Mouse (Mus musculus): ENCODE measurements around the gene Pde6h. TPM values are rescaled to one million over a fixed set of nuclear protein-coding genes. Genes with fewer than 3 reads are reported as not detected.

Pde6h gene
- polyA plus RNA-seq, 1 experiment from 2014 or later: not detected

- Histone ChIP-seq H3K27ac (ENCODE audit: low read depth, low read length) (no peak overlapping the region), H3K9me3 (ENCODE audit: control insufficient read depth, low read length) (no peaks in the 10 kb centered on the region), H3K27me3 (ENCODE audit: control insufficient read depth, insufficient read depth, low read length) (no peaks in the 10 kb centered on the region), H3K9ac (ENCODE audit: low read length) (no peak overlapping the region), H3K4me1 (replicated peaks; ENCODE audit: control insufficient read depth, insufficient read depth, low read length) (no peaks in the 10 kb centered on the region), H3K4me3 (ENCODE audit: low read depth, low read length) (no peak overlapping the region), H3K36me3 (ENCODE audit: control insufficient read depth, insufficient read depth, low read length) (no peaks in the 10 kb centered on the region), H3K4me2 (ENCODE audit: low read depth, low read length, severe bottlenecking) (no peak overlapping the region)
- WGBS: 2% methylated on average over 2 of the region's 2 CpGs
- ATAC-seq (replicated peaks; ENCODE audit: low FRiP score): no peak
- DNase-seq (ENCODE audit: low spot score): no peak
These were observed 5.7 kb upstream of the Pde6h start for GRCm38 (mm10) chr6:136917885-136918284.

GRCm38 (mm10) chr6:136920320-136921257 is 3.0 kb upstream of the Pde6h start:
- no peaks in the 10 kb centered on the region for H3K4me1 ChIP-seq (replicated peaks; ENCODE audit: control insufficient read depth, insufficient read depth, low read length)
- no peak overlapping the region for H3K4me3 ChIP-seq (ENCODE audit: low read depth, low read length)
- H3K27me3 ChIP-seq (ENCODE audit: control insufficient read depth, insufficient read depth, low read length): no peaks in the 10 kb centered on the region
- H3K9me3 ChIP-seq (ENCODE audit: control insufficient read depth, low read length): no peaks in the 10 kb centered on the region
- no peak overlapping the region for H3K27ac ChIP-seq (ENCODE audit: low read depth, low read length)
- H3K9ac ChIP-seq (ENCODE audit: low read length): no peak overlapping the region
- H3K4me2 ChIP-seq (ENCODE audit: low read depth, low read length, severe bottlenecking): no peak overlapping the region
- ATAC-seq (replicated peaks; ENCODE audit: low FRiP score) (peak; percentile 36; the same call in 1 of the 2 replicates), DNase-seq (ENCODE audit: low spot score) (peak; percentile 76)
- 52% methylated on average over 16 of the region's 16 CpGs for WGBS
- H3K36me3 ChIP-seq (ENCODE audit: control insufficient read depth, insufficient read depth, low read length): no peaks in the 10 kb centered on the region

- Histone ChIP-seq H3K36me3 (ENCODE audit: control insufficient read depth, insufficient read depth, low read length) (no peaks in the 10 kb centered on the region), H3K27ac (ENCODE audit: low read depth, low read length) (no peak overlapping the region), H3K27me3 (ENCODE audit: control insufficient read depth, insufficient read depth, low read length) (no peaks in the 10 kb centered on the region), H3K9me3 (ENCODE audit: control insufficient read depth, low read length) (no peaks in the 10 kb centered on the region), H3K4me1 (replicated peaks; ENCODE audit: control insufficient read depth, insufficient read depth, low read length) (no peaks in the 10 kb centered on the region), H3K4me2 (ENCODE audit: low read depth, low read length, severe bottlenecking) (no peak overlapping the region), H3K9ac (ENCODE audit: low read length) (no peak overlapping the region), H3K4me3 (ENCODE audit: low read depth, low read length) (no peak overlapping the region)
- ATAC-seq (replicated peaks; ENCODE audit: low FRiP score) (no peak), DNase-seq (ENCODE audit: low spot score) (no peak)
- WGBS: 80% methylated on average over 7 of the region's 7 CpGs
These were observed 2.0 kb upstream of the Pde6h start for GRCm38 (mm10) chr6:136921601-136922000.

GRCm38 (mm10) chr6:136922080-136922479 is 1.6 kb upstream of the Pde6h start, which contains the start of gene Erp27:
Gene Erp27, minus strand, starts transcription at chr6:136922180.
- no peak within 1 kb of the TSS for H3K9ac ChIP-seq (ENCODE audit: low read length)
- no peak within 1 kb of the TSS for H3K4me3 ChIP-seq (ENCODE audit: low read depth, low read length)
- H3K27ac ChIP-seq (ENCODE audit: low read depth, low read length): no peak within 1 kb of the TSS
- H3K4me1 ChIP-seq (replicated peaks; ENCODE audit: control insufficient read depth, insufficient read depth, low read length): no peaks in the 10 kb centered on the region
- no peak for ATAC-seq (replicated peaks; ENCODE audit: low FRiP score)
- no peak within 1 kb of the TSS for H3K4me2 ChIP-seq (ENCODE audit: low read depth, low read length, severe bottlenecking)
- no peaks in the 10 kb centered on the region for H3K27me3 ChIP-seq (ENCODE audit: control insufficient read depth, insufficient read depth, low read length)
- H3K36me3 ChIP-seq (ENCODE audit: control insufficient read depth, insufficient read depth, low read length): no peaks in the 10 kb centered on the region
- no peaks in the 10 kb centered on the region for H3K9me3 ChIP-seq (ENCODE audit: control insufficient read depth, low read length)
- no peak for DNase-seq (ENCODE audit: low spot score)
- 90% methylated on average over 5 of the region's 5 CpGs for WGBS

- Histone ChIP-seq H3K4me2 (ENCODE audit: low read depth, low read length, severe bottlenecking) (no peak overlapping the region), H3K9ac (ENCODE audit: low read length) (no peak overlapping the region), H3K36me3 (ENCODE audit: control insufficient read depth, insufficient read depth, low read length) (no peaks in the 10 kb centered on the region), H3K27me3 (ENCODE audit: control insufficient read depth, insufficient read depth, low read length) (no peaks in the 10 kb centered on the region), H3K4me3 (ENCODE audit: low read depth, low read length) (no peak overlapping the region), H3K27ac (ENCODE audit: low read depth, low read length) (no peak overlapping the region), H3K4me1 (replicated peaks; ENCODE audit: control insufficient read depth, insufficient read depth, low read length) (no peaks in the 10 kb centered on the region), H3K9me3 (ENCODE audit: control insufficient read depth, low read length) (no peaks in the 10 kb centered on the region)
- 88% methylated on average over 7 of the region's 7 CpGs for WGBS
- DNase-seq (ENCODE audit: low spot score) (no peak), ATAC-seq (replicated peaks; ENCODE audit: low FRiP score) (no peak)
These were observed 761 bp upstream of the Pde6h start for GRCm38 (mm10) chr6:136922871-136923270.

GRCm38 (mm10) chr6:136925049-136925448 is 1.4 kb downstream of the Pde6h start:
- WGBS: 74% methylated on average over 8 of the region's 8 CpGs
- Histone ChIP-seq H3K4me2 (ENCODE audit: low read depth, low read length, severe bottlenecking) (no peak overlapping the region), H3K9me3 (ENCODE audit: control insufficient read depth, low read length) (no peaks in the 10 kb centered on the region), H3K27me3 (ENCODE audit: control insufficient read depth, insufficient read depth, low read length) (no peaks in the 10 kb centered on the region), H3K4me1 (replicated peaks; ENCODE audit: control insufficient read depth, insufficient read depth, low read length) (no peaks in the 10 kb centered on the region), H3K36me3 (ENCODE audit: control insufficient read depth, insufficient read depth, low read length) (no peaks in the 10 kb centered on the region), H3K27ac (ENCODE audit: low read depth, low read length) (no peak overlapping the region), H3K4me3 (ENCODE audit: low read depth, low read length) (no peak overlapping the region), H3K9ac (ENCODE audit: low read length) (no peak overlapping the region)
- no peak for ATAC-seq (replicated peaks; ENCODE audit: low FRiP score)
- DNase-seq (ENCODE audit: low spot score): no peak

- ATAC-seq (replicated peaks; ENCODE audit: low FRiP score) (no peak), DNase-seq (ENCODE audit: low spot score) (no peak)
- H3K4me1 ChIP-seq (replicated peaks; ENCODE audit: control insufficient read depth, insufficient read depth, low read length): no peaks in the 10 kb centered on the region
- no peaks in the 10 kb centered on the region for H3K27me3 ChIP-seq (ENCODE audit: control insufficient read depth, insufficient read depth, low read length)
- no peak overlapping the region for H3K9ac ChIP-seq (ENCODE audit: low read length)
- H3K9me3 ChIP-seq (ENCODE audit: control insufficient read depth, low read length): no peaks in the 10 kb centered on the region
- H3K36me3 ChIP-seq (ENCODE audit: control insufficient read depth, insufficient read depth, low read length): no peaks in the 10 kb centered on the region
- WGBS: 96% methylated on average over 1 of the region's 1 CpGs
- no peak overlapping the region for H3K4me2 ChIP-seq (ENCODE audit: low read depth, low read length, severe bottlenecking)
- no peak overlapping the region for H3K4me3 ChIP-seq (ENCODE audit: low read depth, low read length)
- no peak overlapping the region for H3K27ac ChIP-seq (ENCODE audit: low read depth, low read length)
These were observed 4.0 kb downstream of the Pde6h start for GRCm38 (mm10) chr6:136927626-136928025.

GRCm38 (mm10) chr6:136930677-136931076 is 7.0 kb downstream of the Pde6h start:
- Histone ChIP-seq H3K9ac (ENCODE audit: low read length) (no peak overlapping the region), H3K4me1 (replicated peaks; ENCODE audit: control insufficient read depth, insufficient read depth, low read length) (no peaks in the 10 kb centered on the region), H3K36me3 (ENCODE audit: control insufficient read depth, insufficient read depth, low read length) (no peaks in the 10 kb centered on the region), H3K9me3 (ENCODE audit: control insufficient read depth, low read length) (no peaks in the 10 kb centered on the region), H3K4me2 (ENCODE audit: low read depth, low read length, severe bottlenecking) (no peak overlapping the region), H3K27ac (ENCODE audit: low read depth, low read length) (no peak overlapping the region), H3K27me3 (ENCODE audit: control insufficient read depth, insufficient read depth, low read length) (no peaks in the 10 kb centered on the region), H3K4me3 (ENCODE audit: low read depth, low read length) (no peak overlapping the region)
- WGBS: 72% methylated on average over 12 of the region's 12 CpGs
- peak; percentile 51 for DNase-seq (ENCODE audit: low spot score)
- ATAC-seq (replicated peaks; ENCODE audit: low FRiP score): no peak

GRCm38 (mm10) chr6:136931246-136931645 is 7.6 kb downstream of the Pde6h start:
- no peaks in the 10 kb centered on the region for H3K27me3 ChIP-seq (ENCODE audit: control insufficient read depth, insufficient read depth, low read length)
- H3K9ac ChIP-seq (ENCODE audit: low read length): no peak overlapping the region
- H3K9me3 ChIP-seq (ENCODE audit: control insufficient read depth, low read length): no peaks in the 10 kb centered on the region
- H3K27ac ChIP-seq (ENCODE audit: low read depth, low read length): no peak overlapping the region
- ATAC-seq (replicated peaks; ENCODE audit: low FRiP score) (no peak), DNase-seq (ENCODE audit: low spot score) (no peak)
- no peak overlapping the region for H3K4me3 ChIP-seq (ENCODE audit: low read depth, low read length)
- no peaks in the 10 kb centered on the region for H3K4me1 ChIP-seq (replicated peaks; ENCODE audit: control insufficient read depth, insufficient read depth, low read length)
- H3K36me3 ChIP-seq (ENCODE audit: control insufficient read depth, insufficient read depth, low read length): no peaks in the 10 kb centered on the region
- no peak overlapping the region for H3K4me2 ChIP-seq (ENCODE audit: low read depth, low read length, severe bottlenecking)
- 87% methylated on average over 13 of the region's 13 CpGs for WGBS
